Mouse (Mus musculus) brain, embryonic 14.5 days (tissue): ENCODE results near the gene Abhd17a.

Source experiments
- CTCF ChIP-seq: fragments of 200-500 bp; IDR thresholded peaks from 2 replicates; pipeline ENCODE4 v1.5.1; 2012; ENCODE audit warnings: inconsistent platforms, mild to moderate bottlenecking, moderate library complexity, borderline replicate concordance; ENCODE audit not compliant: insufficient read depth, insufficient read length; ENCODE audit errors: extremely low read depth
- POLR2A ChIP-seq: fragments of 200-500 bp; IDR thresholded peaks from 2 replicates; pipeline ENCODE4 v1.6.1; 2012; ENCODE audit warnings: mild to moderate bottlenecking, inconsistent platforms, borderline replicate concordance; ENCODE audit not compliant: poor library complexity, insufficient read depth, insufficient read length, severe bottlenecking; ENCODE audit errors: extremely low read depth

- no peak for TF ChIP-seq CTCF
- TF ChIP-seq POLR2A: no peak
Observed at GRCm38 (mm10) chr10:80549279-80549678, 40.9 kb downstream of the Abhd17a start.
